Mouse (Mus musculus) adipose tissue, adult 10 weeks (tissue): Measurements from ENCODE around the gene Mpst. TPM values are rescaled to one million over a fixed set of nuclear protein-coding genes. Genes with fewer than 3 reads are reported as not detected.

Source experiments
- polyA plus RNA-seq: library from polyadenylated mRNA; stranded (reverse); fragments of 350-450 nt; fragmentation: Illumina TruSeq; extraction: RNeasy Lipid Tissue Mini Kit (QIAGEN cat#74804); gene quantifications from one replicate; pipeline ENCODE4 v1.2.3, GENCODE M21; 2014; ENCODE audit warnings: low read depth, low replicate concordance

Gene Mpst
- polyA plus RNA-seq: 50.4 TPM

GRCm38 (mm10) chr15:78406293-78406934, at the start of gene Mpst:
Gene Mpst, plus strand, starts transcription at chr15:78406416.

GRCm38 (mm10) chr15:78395478-78395962, 10.7 kb upstream of the Mpst start, which contains the start of gene Tex33:
Gene Tex33, minus strand, starts transcription at chr15:78395912.

GRCm38 (mm10) chr15:78405517-78406211, 552 bp upstream of the Mpst start, which contains the start of gene Tst:
Gene Tst, minus strand, starts transcription at chr15:78405907.

GRCm38 (mm10) chr15:78428391-78429138, 22.3 kb downstream of the Mpst start, which contains the start of gene Kctd17:
Gene Kctd17, plus strand, starts transcription at chr15:78428564.

Other genes with a start within 250 kb of the Mpst start
- gene Ift27, start 232.3 kb upstream of the Mpst start, polyA plus RNA-seq: 28.9 TPM
- 0.45 TPM for gene Pvalb, start 200.0 kb upstream of the Mpst start, polyA plus RNA-seq
- 9.2 TPM for gene Ncf4, start 161.6 kb upstream of the Mpst start, polyA plus RNA-seq
- 5.3 TPM for gene Csf2rb2, start 100.7 kb upstream of the Mpst start, polyA plus RNA-seq
- gene Csf2rb, start 80.7 kb upstream of the Mpst start, polyA plus RNA-seq: 14.8 TPM
- gene Tex33, start 10.5 kb upstream of the Mpst start, polyA plus RNA-seq: 9.8 TPM
- 51.7 TPM for gene Tst, start 509 bp upstream of the Mpst start, polyA plus RNA-seq
- gene Kctd17, start 22.1 kb downstream of the Mpst start, polyA plus RNA-seq: 127 TPM
- 0.45 TPM for gene Tmprss6, start 62.2 kb downstream of the Mpst start, polyA plus RNA-seq
- gene Il2rb, start 88.9 kb downstream of the Mpst start, polyA plus RNA-seq: 2.5 TPM
- gene C1qtnf6, start 125.0 kb downstream of the Mpst start, polyA plus RNA-seq: 14.7 TPM
- gene Sstr3, start 138.3 kb downstream of the Mpst start, polyA plus RNA-seq: not detected
- gene Rac2, start 166.4 kb downstream of the Mpst start, polyA plus RNA-seq: 9.9 TPM
- 28.4 TPM for gene Cyth4, start 190.6 kb downstream of the Mpst start, polyA plus RNA-seq